Mouse (Mus musculus) liver, adult (tissue): ENCODE measurements around the gene Zfp292.

Source experiments
- GATA4 ChIP-seq: IDR thresholded peaks from 2 replicates; pipeline ENCODE4 v1.6.1; 2014; ENCODE audit warnings: mild to moderate bottlenecking, low read length; ENCODE audit not compliant: insufficient replicate concordance

The Zfp292 gene

DNA sequence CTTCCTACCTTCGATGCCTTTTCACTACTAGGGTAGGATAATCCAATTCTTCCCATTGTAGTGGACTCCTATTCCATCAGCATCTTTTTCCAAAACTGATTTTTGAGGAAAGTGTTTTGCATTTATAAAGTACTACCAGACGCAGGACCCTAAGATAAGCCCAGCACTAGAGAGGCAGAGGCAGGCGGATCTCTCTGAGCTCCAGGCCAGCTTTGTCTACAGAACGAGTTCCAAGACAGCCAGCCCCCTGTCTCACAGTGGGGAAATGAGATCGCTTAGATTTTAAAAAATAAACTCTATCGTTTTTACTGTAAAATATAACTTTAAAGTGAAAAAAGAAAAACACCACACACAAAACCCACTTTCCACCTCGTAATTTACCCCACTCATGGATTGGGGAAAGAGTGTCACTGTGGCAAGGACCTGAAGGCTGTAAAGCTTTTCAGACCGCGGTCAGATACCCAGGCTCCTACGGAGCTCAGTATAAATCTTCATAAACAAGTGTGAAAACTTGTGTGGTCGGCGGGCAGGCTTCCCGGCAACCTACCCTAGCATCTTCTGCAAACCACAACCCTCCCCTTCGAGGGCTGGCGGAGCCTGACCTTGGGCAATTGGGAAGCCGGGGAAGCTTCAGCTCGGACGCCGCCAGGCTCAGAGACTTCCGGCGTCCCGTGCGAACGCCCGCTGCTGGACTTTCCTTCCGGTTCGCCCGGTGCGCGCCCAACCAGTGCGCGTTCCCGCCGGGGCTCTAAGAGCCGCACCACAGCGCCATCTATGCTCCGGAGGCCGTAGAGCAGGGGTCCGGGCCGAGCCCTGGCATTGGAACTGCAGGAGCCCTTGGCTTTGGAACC is 104.9 kb downstream of the Zfp292 start, which contains the start of gene Smim8:
TSS of gene Smim8 (minus strand) at position 747 of the 851 bp plus-strand sequence.
- peak; percentile 45; the same call in 1 of the 2 replicates for TF ChIP-seq GATA4

DNA sequence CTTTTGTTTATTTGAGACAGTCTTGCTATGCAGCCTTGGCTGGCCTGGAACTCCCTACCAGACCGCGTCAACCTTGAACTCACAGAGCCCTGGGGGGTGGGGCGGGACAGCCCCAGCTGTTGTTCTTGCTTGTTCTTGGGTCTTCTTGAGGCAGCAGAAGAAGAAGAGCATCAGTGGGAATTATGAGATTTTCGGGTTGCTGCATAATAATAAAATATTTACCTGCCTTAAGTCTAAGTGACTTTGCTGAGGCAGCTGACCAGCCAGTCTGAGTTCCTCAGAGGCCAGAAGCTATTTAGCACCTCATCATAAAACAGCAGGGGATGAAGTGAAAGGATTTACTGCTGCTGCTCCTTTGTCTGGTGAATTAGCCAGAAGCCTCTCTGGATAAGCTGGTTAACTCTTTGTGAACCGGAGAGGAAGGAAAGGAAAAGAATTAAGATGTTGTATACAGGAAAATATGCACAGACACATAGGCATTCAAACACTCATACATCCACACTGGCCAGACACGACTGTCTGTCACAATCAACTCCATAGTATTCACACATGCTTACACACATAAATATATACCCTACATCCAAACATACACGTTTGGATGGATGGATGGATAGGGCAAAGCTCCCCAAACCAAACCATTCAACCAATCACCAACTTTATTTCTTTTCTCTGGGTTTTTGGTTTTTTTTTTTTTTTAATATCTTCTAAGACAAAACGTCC is 110.9 kb downstream of the Zfp292 start:
- no peak for TF ChIP-seq GATA4

DNA sequence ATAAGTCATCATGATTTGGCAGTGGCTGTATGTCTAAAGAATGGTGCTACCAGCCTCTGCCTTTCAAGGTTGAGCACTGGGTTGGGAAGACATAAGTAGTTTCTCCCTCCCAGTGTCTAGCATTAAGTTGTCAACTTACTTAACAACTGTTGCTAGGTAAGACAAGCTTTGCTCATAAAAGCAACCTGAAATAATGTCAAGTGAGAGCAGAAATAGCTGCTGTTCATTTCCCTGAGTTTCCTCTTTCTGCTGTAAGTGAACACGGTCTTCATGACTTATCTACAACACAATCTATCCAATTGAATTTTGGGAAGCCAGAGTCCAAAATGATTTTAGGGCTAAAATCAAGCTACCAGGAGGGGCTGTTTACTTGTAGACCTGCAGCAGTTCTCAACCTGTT is 126.6 kb downstream of the Zfp292 start, which contains the start of gene Gm136:
TSS of gene Gm136 (minus strand) at position 101 of the 400 bp plus-strand sequence.
- TF ChIP-seq GATA4 = no peak
